Mouse (Mus musculus) CD8-positive naive resting alpha-beta T cell, adult 57 days (primary cell): Measurements from ENCODE around the gene Rufy2. TPM values are rescaled to one million over a fixed set of nuclear protein-coding genes. Genes with fewer than 3 reads are reported as not detected.

Experiments
- total RNA-seq: library from RNA; stranded (reverse); gene quantifications from one replicate; pipeline ENCODE4 v1.2.4, GENCODE M21; 2023

The Rufy2 gene
- total RNA-seq = 39.6 TPM

GRCm38 (mm10) chr10:62980039-62980954 is at the start of gene Rufy2:
Gene Rufy2, plus strand, starts transcription at chr10:62980223.

DNA sequence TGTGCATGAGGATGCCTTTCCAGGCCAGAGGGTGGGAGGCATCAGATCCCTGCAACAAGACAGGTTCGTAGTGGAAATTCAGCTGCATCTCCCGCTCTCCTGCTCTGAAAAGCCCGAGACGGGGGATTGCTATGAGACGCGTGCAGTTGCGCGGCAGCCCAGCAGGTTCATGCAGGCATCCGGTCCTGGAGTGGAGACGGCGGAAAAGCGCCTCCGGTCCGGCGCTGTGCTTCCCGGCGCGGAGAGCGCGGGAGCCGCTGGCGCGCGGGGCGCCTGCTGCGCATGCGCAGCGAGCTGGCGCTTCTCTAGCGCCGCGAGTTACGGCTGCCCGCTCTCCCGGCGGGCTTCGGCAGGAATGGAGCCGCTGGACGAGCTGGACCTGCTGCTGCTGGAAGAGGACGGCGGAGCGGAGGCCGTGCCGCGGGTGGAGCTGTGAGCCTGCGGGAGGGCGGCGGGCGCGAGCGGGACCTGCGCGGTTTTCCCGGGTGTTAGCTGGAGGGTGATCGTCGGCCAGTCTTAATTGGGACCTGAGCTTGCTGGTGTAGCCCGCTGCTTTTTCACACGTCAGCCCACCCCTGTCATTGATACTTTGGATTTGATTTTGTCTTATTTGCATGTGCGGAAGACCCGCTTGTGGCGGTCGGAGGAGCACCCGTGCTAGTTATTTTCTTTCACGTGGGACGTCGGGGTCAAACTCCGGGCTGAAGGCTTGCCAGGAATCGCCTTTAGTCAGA is 33.1 kb upstream of the Rufy2 start, which contains the start of gene Dna2:
Gene Dna2, plus strand, starts transcription at position 289 of the 734 bp plus-strand sequence.

DNA sequence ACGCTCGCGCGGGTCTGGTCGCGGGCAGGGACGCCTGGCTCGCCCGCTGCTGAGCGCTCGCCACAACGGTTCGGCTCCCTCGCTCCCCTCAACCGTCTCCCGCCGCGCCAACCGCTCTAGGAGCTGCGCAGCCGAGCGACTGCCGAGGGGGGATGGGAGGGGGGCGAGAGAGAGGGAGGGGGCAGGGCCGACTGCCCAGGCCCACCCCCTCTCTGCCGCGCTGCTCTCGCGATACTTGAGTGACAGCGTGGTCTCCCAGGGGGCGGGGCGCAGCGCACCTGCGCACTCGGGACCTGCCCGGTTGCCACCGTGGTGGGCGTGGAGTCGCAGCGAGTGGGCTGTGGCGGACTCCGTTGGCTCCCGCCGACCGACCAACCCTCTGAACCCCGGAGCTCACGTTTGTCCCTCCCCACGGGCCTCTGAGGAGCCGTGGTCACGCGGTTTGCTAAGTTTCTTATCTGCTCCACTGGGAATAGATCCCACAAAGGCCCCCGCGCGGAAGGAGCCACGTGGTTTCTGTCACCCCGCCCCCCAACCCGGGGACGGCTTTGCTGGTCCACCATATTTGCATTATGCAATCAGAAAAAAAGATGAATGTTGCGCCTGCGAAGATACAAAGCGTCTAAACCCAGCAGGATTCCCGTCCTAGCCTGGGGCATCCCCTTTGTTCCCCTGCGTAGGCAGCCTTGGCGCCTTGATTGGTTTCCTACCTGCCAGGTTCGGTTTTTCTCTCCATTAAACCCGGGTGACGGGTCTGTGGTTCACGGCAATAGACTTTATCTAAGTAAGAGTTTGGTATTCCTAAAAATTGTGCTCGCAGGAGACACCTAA is 43.9 kb downstream of the Rufy2 start, which contains the start of the genes Hnrnph3 and Pbld2:
Gene Hnrnph3, minus strand, starts transcription at position 469 of the 831 bp plus-strand sequence.
Gene Pbld2, plus strand, starts transcription at position 567 of the 831 bp plus-strand sequence.

DNA sequence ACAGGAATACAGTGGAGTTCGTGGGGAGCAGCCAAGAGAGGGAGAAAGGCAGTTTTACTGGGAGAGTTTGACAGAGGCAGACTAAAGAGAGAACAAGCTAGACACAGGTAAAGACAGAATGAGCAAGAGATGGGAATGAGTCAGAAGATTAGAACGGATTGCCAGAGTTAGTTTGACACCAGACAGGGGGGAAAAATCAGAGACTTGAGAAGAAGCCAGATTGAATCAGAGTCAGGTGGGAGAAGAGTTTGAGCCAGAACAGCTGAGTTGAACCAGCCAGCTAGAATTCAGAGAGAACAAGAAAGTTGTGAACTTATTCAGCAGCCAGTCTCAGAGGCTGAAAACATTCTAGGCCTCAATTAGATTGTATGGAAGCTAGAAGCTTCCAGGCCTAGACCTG is 79.8 kb downstream of the Rufy2 start, which contains the start of gene Pbld1:
Gene Pbld1, plus strand, starts transcription at position 301 of the 400 bp plus-strand sequence.

Other genes with a start within 250 kb of the Rufy2 start
- 117 TPM for gene Ccar1, start 187.9 kb upstream of the Rufy2 start, total RNA-seq
- 29.4 TPM for gene Tet1, start 71.2 kb upstream of the Rufy2 start, total RNA-seq
- gene Slc25a16, start 59.6 kb upstream of the Rufy2 start, total RNA-seq = 14.9 TPM
- 0.95 TPM for gene Dna2, start 33.2 kb upstream of the Rufy2 start, total RNA-seq
- gene Hnrnph3, start 44.0 kb downstream of the Rufy2 start, total RNA-seq = 76.1 TPM
- gene Pbld2, start 44.1 kb downstream of the Rufy2 start, total RNA-seq = 2.1 TPM
- gene Pbld1, start 79.9 kb downstream of the Rufy2 start, total RNA-seq = not detected
- gene Atoh7, start 119.4 kb downstream of the Rufy2 start, total RNA-seq = not detected
- gene Mypn, start 223.7 kb downstream of the Rufy2 start, total RNA-seq = not detected